Mouse (Mus musculus): ENCODE results near the gene E030018B13Rik. TPM values are rescaled to one million over a fixed set of nuclear protein-coding genes. Genes with fewer than 3 reads are reported as not detected.
A peak's percentile ranks its signal among the peaks of the same experiment; 100 is the strongest.

E030018B13Rik gene
- total and polyA plus RNA-seq, 2 experiments from 2014 or later: 0.15 TPM; not detected in 1

- Histone ChIP-seq H3K9ac (replicated peaks; ENCODE audit: low read depth, low read length) (no peak overlapping the region), H3K36me3 (replicated peaks; ENCODE audit: control insufficient read depth, insufficient read depth, low read length) (no peaks in the 10 kb centered on the region), H3K27me3 (ENCODE audit: control insufficient read depth, insufficient read depth, low read length) (no peaks in the 10 kb centered on the region), H3K4me3 (ENCODE audit: low read depth, low read length) (no peak overlapping the region), H3K4me2 (ENCODE audit: low read depth, low read length) (no peak overlapping the region), H3K27ac (ENCODE audit: low read depth) (peak overlapping the region; percentile 62), H3K9me3 (replicated peaks; ENCODE audit: control insufficient read depth, low read length) (no peaks in the 10 kb centered on the region), H3K4me1 (ENCODE audit: control insufficient read depth, insufficient read depth) (peaks cover 56% of the 10 kb centered on the region)
- ATAC-seq (ENCODE audit: insufficient read depth, low read depth): no peak
- no peak for DNase-seq (ENCODE audit: low spot score)
- 57% methylated on average over 3 of the region's 3 CpGs for WGBS
- TF ChIP-seq EP300 (IDR thresholded peaks at IDR 0.05; ENCODE audit: low read depth) (no peak), CTCF (IDR thresholded peaks at IDR 0.05; ENCODE audit: low read depth) (no peak)
These were observed 13.9 kb upstream of the E030018B13Rik start for GRCm38 (mm10) chr7:63902604-63903210.

- DNase-seq (ENCODE audit: low spot score) (no peak), ATAC-seq (ENCODE audit: insufficient read depth, low read depth) (no peak)
- Histone ChIP-seq H3K9me3 (replicated peaks; ENCODE audit: control insufficient read depth, low read length) (no peaks in the 10 kb centered on the region), H3K27me3 (ENCODE audit: control insufficient read depth, insufficient read depth, low read length) (no peaks in the 10 kb centered on the region), H3K27ac (ENCODE audit: low read depth) (peak overlapping the region; percentile 62), H3K4me3 (ENCODE audit: low read depth, low read length) (no peak overlapping the region), H3K4me2 (ENCODE audit: low read depth, low read length) (no peak overlapping the region), H3K4me1 (ENCODE audit: control insufficient read depth, insufficient read depth) (peaks cover 60% of the 10 kb centered on the region), H3K9ac (replicated peaks; ENCODE audit: low read depth, low read length) (no peak overlapping the region), H3K36me3 (replicated peaks; ENCODE audit: control insufficient read depth, insufficient read depth, low read length) (no peaks in the 10 kb centered on the region)
- 52% methylated on average over 9 of the region's 9 CpGs for WGBS
- no peak for TF ChIP-seq EP300 (IDR thresholded peaks at IDR 0.05; ENCODE audit: low read depth)
- no peak for TF ChIP-seq CTCF (IDR thresholded peaks at IDR 0.05; ENCODE audit: low read depth)
These were observed 12.8 kb upstream of the E030018B13Rik start for GRCm38 (mm10) chr7:63903635-63904380.

GRCm38 (mm10) chr7:63905190-63905589 is 11.5 kb upstream of the E030018B13Rik start:
- Histone ChIP-seq H3K9me3 (replicated peaks; ENCODE audit: control insufficient read depth, low read length) (no peaks in the 10 kb centered on the region), H3K36me3 (replicated peaks; ENCODE audit: control insufficient read depth, insufficient read depth, low read length) (no peaks in the 10 kb centered on the region), H3K27ac (ENCODE audit: low read depth) (peak overlapping the region; percentile 78), H3K4me3 (ENCODE audit: low read depth, low read length) (no peak overlapping the region), H3K4me1 (ENCODE audit: control insufficient read depth, insufficient read depth) (peaks cover 73% of the 10 kb centered on the region), H3K4me2 (ENCODE audit: low read depth, low read length) (peak overlapping the region; percentile 16), H3K27me3 (ENCODE audit: control insufficient read depth, insufficient read depth, low read length) (no peaks in the 10 kb centered on the region), H3K9ac (replicated peaks; ENCODE audit: low read depth, low read length) (no peak overlapping the region)
- 85% methylated on average over 2 of the region's 2 CpGs for WGBS
- no peak for TF ChIP-seq CTCF (IDR thresholded peaks at IDR 0.05; ENCODE audit: low read depth)
- no peak; the same call in 1 of the 2 replicates for TF ChIP-seq EP300 (IDR thresholded peaks at IDR 0.05; ENCODE audit: low read depth)
- ATAC-seq (ENCODE audit: insufficient read depth, low read depth) (peak; percentile 59), DNase-seq (ENCODE audit: low spot score) (no peak)

- no peaks in the 10 kb centered on the region for H3K9me3 ChIP-seq (replicated peaks; ENCODE audit: control insufficient read depth, low read length)
- H3K36me3 ChIP-seq (replicated peaks; ENCODE audit: control insufficient read depth, insufficient read depth, low read length): no peaks in the 10 kb centered on the region
- DNase-seq (ENCODE audit: low spot score) (no peak), ATAC-seq (ENCODE audit: insufficient read depth, low read depth) (0 out of 2 replicates have a peak, but pooled peaks have one; percentile 10)
- TF ChIP-seq EP300 (IDR thresholded peaks at IDR 0.05; ENCODE audit: low read depth): no peak
- no peak for TF ChIP-seq CTCF (IDR thresholded peaks at IDR 0.05; ENCODE audit: low read depth)
- H3K4me2 ChIP-seq (ENCODE audit: low read depth, low read length): peak overlapping the region; percentile 16
- no peak overlapping the region for H3K9ac ChIP-seq (replicated peaks; ENCODE audit: low read depth, low read length)
- 60% methylated on average over 5 of the region's 5 CpGs for WGBS
- peak overlapping the region; percentile 78 for H3K27ac ChIP-seq (ENCODE audit: low read depth)
- H3K27me3 ChIP-seq (ENCODE audit: control insufficient read depth, insufficient read depth, low read length): no peaks in the 10 kb centered on the region
- H3K4me1 ChIP-seq (ENCODE audit: control insufficient read depth, insufficient read depth): peaks cover 78% of the 10 kb centered on the region
- no peak overlapping the region for H3K4me3 ChIP-seq (ENCODE audit: low read depth, low read length)
These were observed 11.0 kb upstream of the E030018B13Rik start for GRCm38 (mm10) chr7:63905642-63906041.

- 69% methylated on average over 5 of the region's 5 CpGs for WGBS
- no peaks in the 10 kb centered on the region for H3K9me3 ChIP-seq (replicated peaks; ENCODE audit: control insufficient read depth, low read length)
- no peaks in the 10 kb centered on the region for H3K36me3 ChIP-seq (replicated peaks; ENCODE audit: control insufficient read depth, insufficient read depth, low read length)
- ATAC-seq (ENCODE audit: insufficient read depth, low read depth) (no peak), DNase-seq (ENCODE audit: low spot score) (no peak)
- H3K4me2 ChIP-seq (ENCODE audit: low read depth, low read length): no peak overlapping the region
- TF ChIP-seq CTCF (IDR thresholded peaks at IDR 0.05; ENCODE audit: low read depth): no peak
- TF ChIP-seq EP300 (IDR thresholded peaks at IDR 0.05; ENCODE audit: low read depth): no peak
- H3K4me1 ChIP-seq (ENCODE audit: control insufficient read depth, insufficient read depth): peaks cover 81% of the 10 kb centered on the region
- no peak overlapping the region for H3K4me3 ChIP-seq (ENCODE audit: low read depth, low read length)
- H3K27ac ChIP-seq (ENCODE audit: low read depth): peak overlapping the region; percentile 73
- H3K9ac ChIP-seq (replicated peaks; ENCODE audit: low read depth, low read length): peak overlapping the region; percentile 28; the same call in 1 of the 2 replicates
- H3K27me3 ChIP-seq (ENCODE audit: control insufficient read depth, insufficient read depth, low read length): no peaks in the 10 kb centered on the region
These were observed 8.7 kb upstream of the E030018B13Rik start for GRCm38 (mm10) chr7:63907778-63908495.
